Mouse (Mus musculus): Measurements from ENCODE around the gene Gse1. TPM values are rescaled to one million over a fixed set of nuclear protein-coding genes. Genes with fewer than 3 reads are reported as not detected.
"Not testable (repeated sequence)": the region's sequence is repeated elsewhere in the genome, so short reads cannot be mapped to it uniquely, and the experiment has no call there.

The Gse1 gene
- total RNA-seq, 2 experiments from 2014 or later, result 146 to 158 TPM

- H3K27ac ChIP-seq, result no peak overlapping the region
- peak; percentile 63 to 77 for DNase-seq (ENCODE audit: low spot score in 2 of 2)
- peak; percentile 100 for TF ChIP-seq CTCF (conservative IDR thresholded peaks at IDR 0.05)
- H3K4me3 ChIP-seq, result no peak overlapping the region
Observed at GRCm38 (mm10) chr8:120319449-120319848, 91.2 kb downstream of the Gse1 start.

GRCm38 (mm10) chr8:120320146-120320545, 91.9 kb downstream of the Gse1 start:
- Histone ChIP-seq H3K4me3 (no peak overlapping the region), H3K27ac (no peak overlapping the region)
- no peak for TF ChIP-seq CTCF (conservative IDR thresholded peaks at IDR 0.05)
- DNase-seq (ENCODE audit: low spot score in 2 of 2), result no peak

GRCm38 (mm10) chr8:120321724-120322123, 93.5 kb downstream of the Gse1 start:
- Histone ChIP-seq H3K4me3 (no peak overlapping the region), H3K27ac (no peak overlapping the region)
- TF ChIP-seq CTCF (conservative IDR thresholded peaks at IDR 0.05), result peak; percentile 77
- no peak for DNase-seq (ENCODE audit: low spot score in 2 of 2)

- H3K27ac ChIP-seq, result peak overlapping the region; percentile 78
- TF ChIP-seq CTCF (conservative IDR thresholded peaks at IDR 0.05), result peak; percentile 21
- H3K4me3 ChIP-seq, result no peak overlapping the region
- peak; percentile 53 to 69 for DNase-seq (ENCODE audit: low spot score in 2 of 2)
Observed at GRCm38 (mm10) chr8:120322956-120323448, 94.7 kb downstream of the Gse1 start.

- Histone ChIP-seq H3K27ac (peak overlapping the region; percentile 78), H3K4me3 (no peak overlapping the region)
- no peak for DNase-seq (ENCODE audit: low spot score in 2 of 2)
- peak; percentile 21 for TF ChIP-seq CTCF (conservative IDR thresholded peaks at IDR 0.05)
Observed at GRCm38 (mm10) chr8:120324555-120324954, 96.3 kb downstream of the Gse1 start.

GRCm38 (mm10) chr8:120325172-120325767, 97.0 kb downstream of the Gse1 start:
- TF ChIP-seq CTCF (conservative IDR thresholded peaks at IDR 0.05), result no peak
- Histone ChIP-seq H3K27ac (peak overlapping the region; percentile 78), H3K4me3 (no peak overlapping the region)
- DNase-seq (ENCODE audit: low spot score in 2 of 2), result no peak

- TF ChIP-seq CTCF (conservative IDR thresholded peaks at IDR 0.05), result peak; percentile 63
- Histone ChIP-seq H3K27ac (0 out of 2 replicates have a peak overlapping the region, but pooled peaks have one; percentile 18), H3K4me3 (no peak overlapping the region)
- DNase-seq (ENCODE audit: low spot score in 2 of 2), result no peak
Observed at GRCm38 (mm10) chr8:120327131-120327554, 98.9 kb downstream of the Gse1 start.

- Histone ChIP-seq H3K4me3 (no peak overlapping the region), H3K27ac (no peak overlapping the region)
- no peak for DNase-seq (ENCODE audit: low spot score in 2 of 2)
- TF ChIP-seq CTCF (conservative IDR thresholded peaks at IDR 0.05), result no peak
Observed at GRCm38 (mm10) chr8:120328361-120329022, 100.2 kb downstream of the Gse1 start.

- no peak for TF ChIP-seq CTCF (conservative IDR thresholded peaks at IDR 0.05)
- H3K27ac ChIP-seq, result no peak overlapping the region
- DNase-seq (ENCODE audit: low spot score in 2 of 2), result peak in 1 of 2 experiments; percentile 46
- no peak overlapping the region for H3K4me3 ChIP-seq
Observed at GRCm38 (mm10) chr8:120329030-120329748, 100.9 kb downstream of the Gse1 start.

- no peak overlapping the region for H3K4me3 ChIP-seq
- no peak overlapping the region for H3K27ac ChIP-seq
- no peak for DNase-seq (ENCODE audit: low spot score in 2 of 2)
- no peak for TF ChIP-seq CTCF (conservative IDR thresholded peaks at IDR 0.05)
Observed at GRCm38 (mm10) chr8:120331027-120331426, 102.8 kb downstream of the Gse1 start.

GRCm38 (mm10) chr8:120332379-120333229, 104.3 kb downstream of the Gse1 start:
- DNase-seq (ENCODE audit: low spot score in 2 of 2), result no peak
- no peak overlapping the region for H3K4me3 ChIP-seq
- H3K27ac ChIP-seq, result no peak overlapping the region
- peak; percentile 67 for TF ChIP-seq CTCF (conservative IDR thresholded peaks at IDR 0.05)

GRCm38 (mm10) chr8:120333681-120334080, 105.4 kb downstream of the Gse1 start:
- DNase-seq (ENCODE audit: low spot score in 2 of 2), result no peak
- H3K27ac ChIP-seq, result no peak overlapping the region

GRCm38 (mm10) chr8:120334261-120334660, 106.0 kb downstream of the Gse1 start:
- not testable (repeated sequence) for H3K4me3 ChIP-seq; DNase-seq (ENCODE audit: low spot score in 2 of 2)
- H3K27ac ChIP-seq, result peak overlapping the region; percentile 82

More at GRCm38 (mm10) chr8:120333681-120334080, 105.4 kb downstream of the Gse1 start:
- no peak overlapping the region for H3K4me3 ChIP-seq
- no peak for TF ChIP-seq CTCF (conservative IDR thresholded peaks at IDR 0.05)
